In the genomic region with DNA sequence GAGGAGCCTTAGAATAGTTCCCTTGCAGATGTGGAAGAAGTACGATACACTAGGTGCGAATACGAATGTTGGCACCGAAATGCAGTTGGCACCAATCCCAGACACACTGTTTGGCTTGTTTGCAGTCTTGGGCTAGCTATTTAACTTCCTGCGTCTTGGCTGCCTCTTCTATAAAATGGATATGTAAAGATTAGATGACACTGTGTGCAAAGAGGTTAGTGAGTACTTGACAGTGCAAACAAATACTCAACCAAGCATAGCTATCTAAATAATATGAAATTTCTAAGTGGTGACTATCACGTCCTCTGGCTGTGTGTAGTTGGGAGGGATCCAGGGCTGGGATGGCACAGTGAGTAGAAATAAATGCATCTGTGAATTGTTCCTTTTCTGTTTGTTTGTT, we compare ENCODE assay signal across 11 mouse cellular contexts.
A peak's percentile ranks its signal among the peaks of the same experiment; 100 is the strongest.
DNase-seq lines count a peak whose midpoint lies in the region; ATAC-seq and TF ChIP-seq lines count a peak whose summit lies in the region.
"Had no signal": no experiment of that assay in that cellular context is flagged by ENCODE, and none has a peak within 500 bp of the region (broad histone marks: within the 10 kb centered on the region; RNA-seq: fewer than 3 reads in every experiment).

No protein-coding gene starts in this region.

- no peak overlapping the region for H3K9ac ChIP-seq in liver, adult 2 months (ENCODE audit: low read depth, low read length)
- H3K9ac ChIP-seq in liver, embryonic 12.5 days = no peak overlapping the region
- H3K9ac ChIP-seq in stomach, embryonic 15.5 days = no peak overlapping the region
- H3K9ac ChIP-seq: embryonic facial prominence, embryonic 13.5 days; hindbrain, embryonic 15.5 days; liver, embryonic 14.5 days had no signal

- H3K4me3 ChIP-seq in liver, adult 2 months (ENCODE audit: insufficient read depth, low read depth, low read length) = no peak overlapping the region
- no peak overlapping the region for H3K4me3 ChIP-seq in liver, embryonic 12.5 days
- no peak overlapping the region for H3K4me3 ChIP-seq in stomach, embryonic 15.5 days (replicated peaks)
- H3K4me3 ChIP-seq: embryonic facial prominence, embryonic 13.5 days; hindbrain, embryonic 15.5 days had no signal

- no peak overlapping the region for H3K4me2 ChIP-seq in liver, embryonic 12.5 days
- no peak overlapping the region for H3K4me2 ChIP-seq in stomach, embryonic 15.5 days
- H3K4me2 ChIP-seq: embryonic facial prominence, embryonic 13.5 days; hindbrain, embryonic 15.5 days had no signal

- no peak overlapping the region for H3K27ac ChIP-seq in liver, adult 2 months (replicated peaks; ENCODE audit: insufficient read depth, low read depth, low read length)
- no peak overlapping the region for H3K27ac ChIP-seq in liver, embryonic 12.5 days
- no peak overlapping the region for H3K27ac ChIP-seq in stomach, embryonic 15.5 days
- H3K27ac ChIP-seq: embryonic facial prominence, embryonic 13.5 days; hindbrain, embryonic 15.5 days; liver, embryonic 14.5 days had no signal

- WGBS in liver, adult 2 months = 25% methylated on average over 6 of the region's 6 CpGs
- 76% methylated on average over 6 of the region's 6 CpGs for WGBS in liver, embryonic 12.5 days (ENCODE audit: insufficient replicate concordance)
- WGBS in stomach, embryonic 15.5 days = 54% methylated on average over 6 of the region's 6 CpGs

- H3K9me3 ChIP-seq in liver, embryonic 12.5 days (replicated peaks) = no peaks in the 10 kb centered on the region
- H3K9me3 ChIP-seq in stomach, embryonic 15.5 days = no peaks in the 10 kb centered on the region
- H3K9me3 ChIP-seq: embryonic facial prominence, embryonic 13.5 days; hindbrain, embryonic 15.5 days had no signal

- no peaks in the 10 kb centered on the region for H3K36me3 ChIP-seq in liver, adult 2 months (ENCODE audit: control insufficient read depth, insufficient read depth, low read length)
- H3K36me3 ChIP-seq in liver, embryonic 12.5 days = no peaks in the 10 kb centered on the region
- no peaks in the 10 kb centered on the region for H3K36me3 ChIP-seq in stomach, embryonic 15.5 days
- H3K36me3 ChIP-seq: embryonic facial prominence, embryonic 13.5 days; hindbrain, embryonic 15.5 days had no signal

- no peaks in the 10 kb centered on the region for H3K79me2 ChIP-seq in liver, adult 2 months (ENCODE audit: control insufficient read depth, insufficient read depth, low read length)

- H3K4me1 ChIP-seq in liver, adult 2 months (ENCODE audit: control insufficient read depth, insufficient read depth, low read length) = no peaks in the 10 kb centered on the region
- H3K4me1 ChIP-seq in liver, embryonic 12.5 days = no peaks in the 10 kb centered on the region
- no peaks in the 10 kb centered on the region for H3K4me1 ChIP-seq in stomach, embryonic 15.5 days
- H3K4me1 ChIP-seq: embryonic facial prominence, embryonic 13.5 days; hindbrain, embryonic 15.5 days had no signal

- H3K27me3 ChIP-seq in liver, adult 2 months (ENCODE audit: control insufficient read depth, insufficient read depth, low read length) = no peaks in the 10 kb centered on the region
- H3K27me3 ChIP-seq in liver, embryonic 12.5 days (replicated peaks) = no peaks in the 10 kb centered on the region
- H3K27me3 ChIP-seq in stomach, embryonic 15.5 days (replicated peaks) = no peaks in the 10 kb centered on the region
- H3K27me3 ChIP-seq: embryonic facial prominence, embryonic 13.5 days; hindbrain, embryonic 15.5 days had no signal

- no peak for TF ChIP-seq POLR2A in liver, adult 2 months (IDR thresholded peaks at IDR 0.05; ENCODE audit: extremely low read depth, insufficient read depth, low read length)

- ATAC-seq in liver, embryonic 12.5 days = no peak
- ATAC-seq in stomach, embryonic 15.5 days (ENCODE audit: insufficient read depth, low FRiP score, low read depth) = peak; percentile 58; the same call in 1 of the 2 replicates
- ATAC-seq in erythroid progenitor cell, adult 5-6 weeks (replicated peaks; ENCODE audit: low FRiP score, poor library complexity, severe bottlenecking) = no peak

- TF ChIP-seq CTCF in liver, adult 2 months (IDR thresholded peaks at IDR 0.05; ENCODE audit: low read depth, low read length) = no peak

- DNase-seq in adrenal gland, postnatal 10 days = peak; percentile 67
- no peak for DNase-seq in adrenal gland, adult 8-10 months
- peak; percentile 50 for DNase-seq in liver, adult 2 months (ENCODE audit: extremely low read depth, low read depth, low spot score)
- peak; percentile 79 to 83 for DNase-seq in lung, adult 18-20 months
- DNase-seq in spleen, postnatal 4 days (ENCODE audit: low spot score in 2 of 2) = no peak

Comparison
In these comparisons a context has a peak if more than half of its experiments do, and no peak if none do; other contexts are left out.
1. DNase-seq: peak in adrenal gland, postnatal 10 days (single experiment), liver, adult 2 months (single experiment) and lung, adult 18-20 months (2 of 2); none in adrenal gland, adult 8-10 months (single experiment) and spleen, postnatal 4 days (0 of 2).